Mouse (Mus musculus) kidney, adult 2 months (tissue): ENCODE results near the gene Gm21936.
"Not testable (repeated sequence)": the region's sequence is repeated elsewhere in the genome, so short reads cannot be mapped to it uniquely, and the experiment has no call there.

ENCODE experiments used
- CTCF ChIP-seq: fragments of 200-500 bp; conservative IDR thresholded peaks from 2 replicates; pipeline ENCODE4 v1.5.1; 2011; ENCODE audit warnings: low read depth, mild to moderate bottlenecking, control low read depth, low read length, moderate library complexity, mixed read lengths; ENCODE audit not compliant: insufficient read depth, insufficient read length
- POLR2A ChIP-seq: fragments of 200-500 bp; IDR thresholded peaks from one replicate; pipeline ENCODE4 v1.6.1; 2011; ENCODE audit warnings: low read depth, low read length, control low read depth

GRCm38 (mm10) chr12:87795212-87795611 lies at the start of gene Gm21936:
- TF ChIP-seq CTCF, POLR2A: not testable (repeated sequence)
